Mouse (Mus musculus) lung, postnatal 36 days (tissue): ENCODE measurements around the gene Dnmbp.

Source experiments
- DNase-seq: peaks from one replicate; pipeline ENCODE4 v3.0.0; 2022; ENCODE audit warnings: mixed read lengths

Gene Dnmbp

GRCm38 (mm10) chr19:43874351-43874750 lies 65.6 kb downstream of the Dnmbp start:
- no peak for DNase-seq

- no peak for DNase-seq
Measured at GRCm38 (mm10) chr19:43870418-43870817, 69.6 kb downstream of the Dnmbp start.

GRCm38 (mm10) chr19:43857347-43857746 lies 82.6 kb downstream of the Dnmbp start:
- DNase-seq, result no peak

- peak; percentile 48 for DNase-seq
Measured at GRCm38 (mm10) chr19:43852837-43853545, 87.0 kb downstream of the Dnmbp start.

- no peak for DNase-seq
Measured at GRCm38 (mm10) chr19:43851996-43852630, 87.9 kb downstream of the Dnmbp start.

GRCm38 (mm10) chr19:43850026-43850425 lies 90.0 kb downstream of the Dnmbp start:
- DNase-seq, result no peak

GRCm38 (mm10) chr19:43847966-43848365 lies 92.0 kb downstream of the Dnmbp start:
- no peak for DNase-seq

- no peak for DNase-seq
Measured at GRCm38 (mm10) chr19:43847056-43847455, 92.9 kb downstream of the Dnmbp start.

GRCm38 (mm10) chr19:43845331-43845908 lies 94.6 kb downstream of the Dnmbp start:
- DNase-seq, result no peak

GRCm38 (mm10) chr19:43843184-43843583 lies 96.8 kb downstream of the Dnmbp start:
- no peak for DNase-seq

- DNase-seq, result peak; percentile 83
Measured at GRCm38 (mm10) chr19:43832425-43833069, 107.4 kb downstream of the Dnmbp start.

GRCm38 (mm10) chr19:43826855-43827254 lies 113.1 kb downstream of the Dnmbp start:
- DNase-seq, result no peak

- DNase-seq, result no peak
Measured at GRCm38 (mm10) chr19:43815661-43816414, 124.2 kb downstream of the Dnmbp start.

- DNase-seq, result no peak
Measured at GRCm38 (mm10) chr19:43813315-43813714, 126.7 kb downstream of the Dnmbp start.

- no peak for DNase-seq
Measured at GRCm38 (mm10) chr19:43811419-43811818, 128.6 kb downstream of the Dnmbp start.

- DNase-seq, result no peak
Measured at GRCm38 (mm10) chr19:43809331-43809730, 130.7 kb downstream of the Dnmbp start.

- DNase-seq, result no peak
Measured at GRCm38 (mm10) chr19:43803866-43804265, 136.1 kb downstream of the Dnmbp start.

- DNase-seq, result no peak
Measured at GRCm38 (mm10) chr19:43801427-43802051, 138.5 kb downstream of the Dnmbp start.

GRCm38 (mm10) chr19:43797216-43797615 lies 142.8 kb downstream of the Dnmbp start:
- no peak for DNase-seq
